Mouse (Mus musculus) inflammation-experienced regulatory T-cells, adult 6 months (primary cell): ENCODE data around the gene Atp5mpl. TPM values are rescaled to one million over a fixed set of nuclear protein-coding genes. Genes with fewer than 3 reads are reported as not detected.

ENCODE experiments used
- ATAC-seq: one replicate; pipeline ENCODE4 v1.8.0; 2017
- polyA plus RNA-seq, 3 experiments: library from polyadenylated mRNA; unstranded; fragments of 100-300 nt; shearing (Covaris generic); gene quantifications; one replicate each; pipeline ENCODE4 v1.2.1; 2017

The Atp5mpl gene
- polyA plus RNA-seq, result 100 to 1,000 TPM; 235 to 309 (median 282) TPM

- peak; percentile 97 for ATAC-seq
Observed at GRCm38 (mm10) chr12:111966683-111967173, at the start of gene Atp5mpl. Gene Atp5mpl (minus strand): TSS chr12:111966977.

- no peak for ATAC-seq
Observed at GRCm38 (mm10) chr12:112016346-112016745, 49.6 kb upstream of the Atp5mpl start.

GRCm38 (mm10) chr12:112013271-112013801 is 46.6 kb upstream of the Atp5mpl start:
- ATAC-seq, result no peak

GRCm38 (mm10) chr12:112012511-112013270 is 45.9 kb upstream of the Atp5mpl start:
- ATAC-seq, result no peak

- ATAC-seq, result no peak
Observed at GRCm38 (mm10) chr12:112001223-112001622, 34.4 kb upstream of the Atp5mpl start.

GRCm38 (mm10) chr12:111999735-112000134 is 33.0 kb upstream of the Atp5mpl start:
- ATAC-seq, result no peak

- ATAC-seq, result no peak
Observed at GRCm38 (mm10) chr12:111995161-111995560, 28.4 kb upstream of the Atp5mpl start.

GRCm38 (mm10) chr12:111992626-111993025 is 25.8 kb upstream of the Atp5mpl start:
- ATAC-seq, result no peak

GRCm38 (mm10) chr12:111986756-111987155 is 20.0 kb upstream of the Atp5mpl start:
- ATAC-seq, result no peak

GRCm38 (mm10) chr12:111983165-111983564 is 16.4 kb upstream of the Atp5mpl start:
- ATAC-seq, result no peak

GRCm38 (mm10) chr12:111981831-111982230 is 15.1 kb upstream of the Atp5mpl start:
- ATAC-seq, result no peak

GRCm38 (mm10) chr12:111980887-111981367 is 14.2 kb upstream of the Atp5mpl start, which contains the start of gene Rd3l:
Gene Rd3l (minus strand): TSS chr12:111981317.
- no peak for ATAC-seq

GRCm38 (mm10) chr12:111978274-111978673 is 11.5 kb upstream of the Atp5mpl start:
- no peak for ATAC-seq

GRCm38 (mm10) chr12:111977138-111977537 is 10.4 kb upstream of the Atp5mpl start:
- no peak for ATAC-seq

- no peak for ATAC-seq
Observed at GRCm38 (mm10) chr12:111974578-111974977, 7.8 kb upstream of the Atp5mpl start.

GRCm38 (mm10) chr12:111972504-111972903 is 5.7 kb upstream of the Atp5mpl start:
- no peak for ATAC-seq

GRCm38 (mm10) chr12:111971231-111971686 is 4.5 kb upstream of the Atp5mpl start, which contains the start of gene Tdrd9:
Gene Tdrd9 (plus strand): TSS chr12:111971559.
- ATAC-seq, result no peak

GRCm38 (mm10) chr12:111970085-111970484 is 3.3 kb upstream of the Atp5mpl start:
- no peak for ATAC-seq

GRCm38 (mm10) chr12:111963339-111963738 is 3.4 kb downstream of the Atp5mpl start:
- ATAC-seq, result no peak

GRCm38 (mm10) chr12:111958101-111958865 is 8.5 kb downstream of the Atp5mpl start:
- peak; percentile 85 for ATAC-seq

- no peak for ATAC-seq
Observed at GRCm38 (mm10) chr12:111956173-111956572, 10.6 kb downstream of the Atp5mpl start.

GRCm38 (mm10) chr12:111951701-111952100 is 15.1 kb downstream of the Atp5mpl start:
- ATAC-seq, result no peak

- ATAC-seq, result no peak
Observed at GRCm38 (mm10) chr12:111950486-111950885, 16.3 kb downstream of the Atp5mpl start.
